Comparison of ENCODE assay signal across 8 mouse cellular contexts in genomic region chr2:38739410-38739809, GRCm38 (mm10). TPM values are rescaled to one million over a fixed set of nuclear protein-coding genes. Genes with fewer than 3 reads are reported as not detected.
DNase-seq lines count a peak whose midpoint lies in the region; ATAC-seq lines count a peak whose summit lies in the region.

No protein-coding gene starts in this region.

- H3K36me3 ChIP-seq in midbrain, embryonic 15.5 days (replicated peaks): no peaks in the 10 kb centered on the region

- no peaks in the 10 kb centered on the region for H3K27me3 ChIP-seq in midbrain, embryonic 15.5 days (replicated peaks)

- H3K4me1 ChIP-seq in midbrain, embryonic 15.5 days: 0 out of 2 replicates have a peak, but pooled peaks cover 6% of the 10 kb centered on the region

- H3K4me2 ChIP-seq in midbrain, embryonic 15.5 days: no peak overlapping the region

- WGBS in midbrain, embryonic 15.5 days: 14% methylated on average over 7 of the region's 7 CpGs

- peak; percentile 81 for ATAC-seq in midbrain, embryonic 15.5 days (replicated peaks)

- no peaks in the 10 kb centered on the region for H3K9me3 ChIP-seq in midbrain, embryonic 15.5 days

- peak; percentile 39 for DNase-seq in ovary, postnatal 10 days (ENCODE audit: low spot score)
- DNase-seq in ovary, adult 18-20 months (ENCODE audit: low spot score): no peak
- peak; percentile 66 for DNase-seq in cerebellum, adult 8-10 months
- DNase-seq in forelimb bud, embryonic 11.5 days (ENCODE audit: low read depth, low spot score): peak; percentile 82
- peak; percentile 60 for DNase-seq in kidney, adult 18-20 months
- DNase-seq in left cerebral cortex, postnatal 4 days: peak; percentile 87
- DNase-seq in spleen, postnatal 36 days (ENCODE audit: low spot score in 2 of 2): peak; percentile 18 to 33

- no peak overlapping the region for H3K9ac ChIP-seq in midbrain, embryonic 15.5 days

- H3K4me3 ChIP-seq in midbrain, embryonic 15.5 days: no peak overlapping the region

- intact Hi-C loops in left cerebral cortex, postnatal 4 days (cut with DNase I): loop anchor here (5.0 kb wide), 1 partner anchor 87 kb away; no protein-coding TSS in a partner anchor

- no peak overlapping the region for H3K27ac ChIP-seq in midbrain, embryonic 15.5 days

RNA-seq across cellular contexts. Expression of gene Nr5a1, which starts 25.1 kb away (rescaled TPM):
- under 1 TPM in 1 of 2 experiments, not detected in 1; 0.14 TPM for total RNA-seq in left cerebral cortex, postnatal 4 days (2021)
- 0.58 and 1.0 TPM in 2 replicates for polyA plus RNA-seq in midbrain, embryonic 15.5 days (2015; fragmentation: Nextera tagmentation; extraction: Ambion mirVana)
